Mouse (Mus musculus): ENCODE results near the gene Ndufs1. TPM values are rescaled to one million over a fixed set of nuclear protein-coding genes. Genes with fewer than 3 reads are reported as not detected.

Ndufs1 gene
- polyA plus RNA-seq, 2 experiments: 57.9 to 108 TPM

DNA sequence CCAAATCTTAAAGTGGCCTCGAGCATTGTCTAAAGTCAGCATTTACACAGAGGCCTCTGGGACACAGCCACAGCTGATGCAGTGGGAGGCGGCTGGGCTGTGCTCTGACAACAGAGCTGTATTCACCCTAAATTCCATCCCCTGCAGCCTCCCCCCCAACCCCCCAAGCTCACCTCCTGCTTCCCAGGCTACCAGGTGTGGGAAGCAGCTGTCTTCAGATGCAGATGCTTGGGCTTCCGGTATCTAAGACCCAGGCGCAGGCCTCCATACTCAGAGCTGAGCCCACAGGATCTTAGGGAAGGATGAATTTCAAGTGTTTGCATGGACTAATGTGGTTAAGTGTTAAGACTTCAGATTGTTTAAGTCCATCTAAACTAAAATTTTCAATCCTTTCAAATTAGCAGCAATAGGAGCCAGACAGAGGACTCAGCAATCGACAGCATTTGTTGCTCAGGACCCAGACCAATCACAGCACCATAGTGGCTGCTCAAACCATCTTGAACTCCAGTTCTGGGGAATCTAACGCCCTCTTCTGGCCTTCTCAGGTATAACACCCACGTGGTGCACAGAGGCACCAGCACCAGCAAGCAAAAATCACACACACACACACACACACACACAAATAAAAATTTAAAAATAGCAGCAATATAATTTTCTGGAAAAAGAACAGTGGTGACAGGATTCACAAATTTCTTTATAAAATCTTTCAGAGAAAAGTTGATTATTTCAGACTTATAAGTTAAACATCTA is 65.9 kb downstream of the Ndufs1 start:
- WGBS (ENCODE audit: insufficient replicate concordance): 58% methylated on average over 7 of the region's 7 CpGs
- H3K4me1 ChIP-seq (replicated peaks; ENCODE audit: control insufficient read depth in 2 of 2, insufficient read depth in 2 of 2, low read length in 1 of 2): peaks cover 0 to 10% of the 10 kb centered on the region in 2 experiments; a peak in 2 of 4 replicates
- peak in 1 of 3 experiments; percentile 29 for DNase-seq (ENCODE audit: low read depth in 3 of 3, low spot score in 3 of 3)

DNA sequence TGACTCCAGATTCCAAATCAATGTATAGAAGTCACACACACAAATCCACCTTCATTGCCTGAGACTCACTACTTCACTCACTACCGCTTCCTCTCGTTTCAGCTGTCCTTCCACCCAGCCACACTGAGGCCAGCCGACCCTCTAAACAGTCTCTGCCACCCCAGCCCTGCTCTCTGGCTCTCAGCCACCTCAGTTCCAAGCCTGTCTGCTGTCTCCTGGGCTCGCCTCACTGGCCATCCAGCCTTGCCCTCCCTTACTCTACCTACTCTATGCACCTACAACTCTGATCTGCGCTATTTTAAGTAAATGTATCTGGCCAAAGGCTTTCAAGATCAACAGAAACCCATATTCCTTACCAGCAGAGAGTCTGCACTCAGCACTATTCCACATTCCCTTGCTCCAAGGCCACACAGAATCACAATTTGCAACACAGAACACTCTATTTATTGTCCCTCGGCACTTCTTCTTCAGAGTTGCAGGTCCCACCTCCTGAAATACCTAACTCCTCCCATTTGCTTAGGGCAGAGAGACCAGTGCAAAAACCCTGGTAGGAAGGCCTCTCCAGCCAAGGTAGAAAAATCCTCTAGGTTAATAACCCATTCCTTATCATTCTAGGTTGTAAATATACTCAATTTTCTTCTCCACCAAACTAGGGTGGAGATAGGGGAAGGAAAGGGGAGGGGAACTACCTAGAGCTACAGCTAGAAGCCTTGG is 68.9 kb downstream of the Ndufs1 start:
- H3K36me3 ChIP-seq (replicated peaks; ENCODE audit: control insufficient read depth, insufficient read depth, low read depth): peaks cover 11% of the 10 kb centered on the region
- TF ChIP-seq CTCF (IDR thresholded peaks at IDR 0.05; ENCODE audit: low read depth): no peak
- TF ChIP-seq EP300 (IDR thresholded peaks at IDR 0.05; ENCODE audit: low read depth): no peak
- ATAC-seq (ENCODE audit: insufficient read depth) (no peak), DNase-seq (ENCODE audit: low read depth in 3 of 3, low spot score in 3 of 3) (no peak)
- H3K27ac ChIP-seq: no peak overlapping the region
- 70% methylated on average over 6 of the region's 6 CpGs for WGBS (ENCODE audit: insufficient replicate concordance)
- H3K9me3 ChIP-seq (ENCODE audit: control insufficient read depth, low read length): no peaks in the 10 kb centered on the region
- no peak overlapping the region for H3K4me3 ChIP-seq (ENCODE audit: insufficient read depth in 1 of 2, low read depth in 2 of 2, low read length in 2 of 2)
- no peaks in the 10 kb centered on the region for H3K27me3 ChIP-seq (ENCODE audit: control insufficient read depth, insufficient read depth, low read length)
- H3K4me2 ChIP-seq (ENCODE audit: low read depth): no peak overlapping the region
- H3K4me1 ChIP-seq (replicated peaks; ENCODE audit: control insufficient read depth in 2 of 2, insufficient read depth in 2 of 2, low read length in 1 of 2): peaks cover 0 to 7% of the 10 kb centered on the region in 2 experiments; a peak in 2 of 4 replicates
- H3K9ac ChIP-seq (replicated peaks): peak overlapping the region; percentile 23; the same call in 1 of the 2 replicates

More for the DNA sequence above, 65.9 kb downstream of the Ndufs1 start:
- no peak overlapping the region for H3K9ac ChIP-seq (replicated peaks)
- H3K36me3 ChIP-seq (replicated peaks; ENCODE audit: control insufficient read depth, insufficient read depth, low read depth): no peaks in the 10 kb centered on the region; the same call in none of the 2 replicates
- H3K9me3 ChIP-seq (ENCODE audit: control insufficient read depth, low read length): no peaks in the 10 kb centered on the region
- H3K4me2 ChIP-seq (ENCODE audit: low read depth): no peak overlapping the region
- no peak overlapping the region for H3K4me3 ChIP-seq (ENCODE audit: insufficient read depth in 1 of 2, low read depth in 2 of 2, low read length in 2 of 2)
- no peaks in the 10 kb centered on the region for H3K27me3 ChIP-seq (ENCODE audit: control insufficient read depth, insufficient read depth, low read length)
- ATAC-seq (ENCODE audit: insufficient read depth): no peak
- no peak overlapping the region for H3K27ac ChIP-seq
- TF ChIP-seq CTCF (IDR thresholded peaks at IDR 0.05; ENCODE audit: low read depth) (peak; percentile 73), EP300 (IDR thresholded peaks at IDR 0.05; ENCODE audit: low read depth) (no peak)

DNA sequence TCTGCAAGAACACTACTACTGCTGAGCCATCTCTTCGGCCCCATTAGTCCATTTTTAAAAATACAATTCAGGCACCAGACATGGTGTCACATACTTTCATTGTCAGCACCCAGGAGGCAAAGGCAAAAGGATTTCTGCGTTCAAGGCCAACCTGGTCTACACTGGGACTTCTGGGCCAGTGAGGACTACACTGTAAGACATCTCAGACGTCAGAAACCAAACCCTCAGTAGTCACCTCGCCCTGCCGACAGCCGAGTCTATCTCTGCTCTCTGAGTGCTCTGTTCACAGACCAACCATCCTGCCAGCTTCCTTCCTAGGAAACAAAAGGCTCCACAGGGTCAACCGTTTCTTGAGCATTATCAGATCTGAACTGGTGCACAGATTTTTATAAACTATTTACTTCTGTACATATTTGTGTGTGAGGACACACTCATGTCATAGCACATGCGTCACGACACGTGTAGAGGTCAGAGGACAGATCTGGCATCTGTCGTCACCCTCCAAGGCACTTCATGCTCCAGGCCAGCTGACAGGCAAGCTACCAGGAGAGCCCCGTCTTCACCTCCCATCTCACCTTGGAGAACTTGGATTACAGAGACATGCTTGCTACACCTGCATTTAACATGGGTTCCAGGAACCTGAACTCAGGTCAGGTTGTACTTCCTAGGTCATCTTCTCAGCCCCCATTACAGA is 73.7 kb downstream of the Ndufs1 start:
- no peaks in the 10 kb centered on the region for H3K9me3 ChIP-seq (ENCODE audit: control insufficient read depth, low read length)
- WGBS (ENCODE audit: insufficient replicate concordance): 76% methylated on average over 12 of the region's 12 CpGs
- no peak overlapping the region for H3K4me2 ChIP-seq (ENCODE audit: low read depth)
- no peak overlapping the region for H3K27ac ChIP-seq
- no peak for TF ChIP-seq EP300 (IDR thresholded peaks at IDR 0.05; ENCODE audit: low read depth)
- TF ChIP-seq CTCF (IDR thresholded peaks at IDR 0.05; ENCODE audit: low read depth): no peak
- no peak overlapping the region for H3K9ac ChIP-seq (replicated peaks)
- H3K4me1 ChIP-seq (replicated peaks; ENCODE audit: control insufficient read depth in 2 of 2, insufficient read depth in 2 of 2, low read length in 1 of 2): no peaks in the 10 kb centered on the region
- no peak for ATAC-seq (ENCODE audit: insufficient read depth)
- no peak for DNase-seq (ENCODE audit: low read depth in 3 of 3, low spot score in 3 of 3)
- H3K36me3 ChIP-seq (replicated peaks; ENCODE audit: control insufficient read depth, insufficient read depth, low read depth): peaks cover 31% of the 10 kb centered on the region
- no peaks in the 10 kb centered on the region for H3K27me3 ChIP-seq (ENCODE audit: control insufficient read depth, insufficient read depth, low read length)
- H3K4me3 ChIP-seq (ENCODE audit: insufficient read depth in 1 of 2, low read depth in 2 of 2, low read length in 2 of 2): no peak overlapping the region

DNA sequence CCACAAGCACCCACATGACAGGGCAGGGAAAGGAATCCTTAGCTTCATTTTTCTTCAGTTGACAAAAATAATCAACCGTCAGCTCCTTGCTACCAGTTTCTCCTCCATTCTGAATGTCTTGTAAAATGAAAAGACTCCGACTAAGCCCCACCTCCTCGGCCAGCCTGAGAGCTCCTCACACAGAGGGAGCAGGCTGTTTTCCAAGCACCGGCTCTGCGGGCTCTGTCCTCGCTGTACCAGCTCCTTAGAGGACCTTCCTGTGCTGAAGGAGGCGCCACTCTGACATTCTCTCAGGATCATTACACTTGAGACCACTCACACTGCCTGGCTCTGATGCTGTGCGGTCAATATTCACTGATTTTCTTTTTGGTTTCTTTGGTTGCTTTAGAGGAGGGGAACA is 76.4 kb downstream of the Ndufs1 start:
- DNase-seq (ENCODE audit: low read depth in 3 of 3, low spot score in 3 of 3): no peak
- WGBS (ENCODE audit: insufficient replicate concordance): 84% methylated on average over 8 of the region's 8 CpGs

More for the DNA sequence above, 76.4 kb downstream of the Ndufs1 start:
- H3K4me2 ChIP-seq (ENCODE audit: low read depth): no peak overlapping the region
- no peak for ATAC-seq (ENCODE audit: insufficient read depth)
- no peak overlapping the region for H3K4me3 ChIP-seq (ENCODE audit: insufficient read depth in 1 of 2, low read depth in 2 of 2, low read length in 2 of 2)
- no peak for TF ChIP-seq CTCF (IDR thresholded peaks at IDR 0.05; ENCODE audit: low read depth)
- no peak for TF ChIP-seq EP300 (IDR thresholded peaks at IDR 0.05; ENCODE audit: low read depth)
- H3K4me1 ChIP-seq (replicated peaks; ENCODE audit: control insufficient read depth in 2 of 2, insufficient read depth in 2 of 2, low read length in 1 of 2): no peaks in the 10 kb centered on the region
- H3K27ac ChIP-seq: no peak overlapping the region
- H3K9ac ChIP-seq (replicated peaks): no peak overlapping the region
- peaks cover 34% of the 10 kb centered on the region for H3K36me3 ChIP-seq (replicated peaks; ENCODE audit: control insufficient read depth, insufficient read depth, low read depth)
- H3K27me3 ChIP-seq (ENCODE audit: control insufficient read depth, insufficient read depth, low read length): no peaks in the 10 kb centered on the region
- H3K9me3 ChIP-seq (ENCODE audit: control insufficient read depth, low read length): no peaks in the 10 kb centered on the region

All from liver, embryonic 14.5 days (tissue).